Mouse (Mus musculus) retina, postnatal 1 day (tissue): ENCODE data around the gene Golim4.

ENCODE experiments used
- DNase-seq: peaks from one replicate; pipeline ENCODE4 v3.0.0-alpha.2; 2012

The Golim4 gene

DNA sequence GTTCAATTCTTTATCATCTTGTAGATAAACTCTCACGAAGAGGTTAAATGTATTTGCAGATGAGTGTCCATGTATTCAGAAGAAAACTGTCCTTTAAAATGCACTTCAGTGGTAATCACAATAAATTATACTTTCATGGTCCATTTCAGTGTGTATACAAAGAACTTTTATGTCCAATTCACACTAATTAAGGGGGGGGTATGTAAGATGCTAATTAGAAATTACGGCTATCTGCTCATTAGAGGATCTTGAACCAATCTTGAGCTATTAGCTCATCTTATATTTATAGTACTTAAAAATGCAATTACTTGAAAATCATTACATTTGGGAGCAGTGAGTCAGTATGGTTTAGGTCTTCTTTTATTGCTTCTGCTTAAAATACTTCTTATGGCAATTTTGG is 31.6 kb downstream of the Golim4 start:
- peak; percentile 66 for DNase-seq

DNA sequence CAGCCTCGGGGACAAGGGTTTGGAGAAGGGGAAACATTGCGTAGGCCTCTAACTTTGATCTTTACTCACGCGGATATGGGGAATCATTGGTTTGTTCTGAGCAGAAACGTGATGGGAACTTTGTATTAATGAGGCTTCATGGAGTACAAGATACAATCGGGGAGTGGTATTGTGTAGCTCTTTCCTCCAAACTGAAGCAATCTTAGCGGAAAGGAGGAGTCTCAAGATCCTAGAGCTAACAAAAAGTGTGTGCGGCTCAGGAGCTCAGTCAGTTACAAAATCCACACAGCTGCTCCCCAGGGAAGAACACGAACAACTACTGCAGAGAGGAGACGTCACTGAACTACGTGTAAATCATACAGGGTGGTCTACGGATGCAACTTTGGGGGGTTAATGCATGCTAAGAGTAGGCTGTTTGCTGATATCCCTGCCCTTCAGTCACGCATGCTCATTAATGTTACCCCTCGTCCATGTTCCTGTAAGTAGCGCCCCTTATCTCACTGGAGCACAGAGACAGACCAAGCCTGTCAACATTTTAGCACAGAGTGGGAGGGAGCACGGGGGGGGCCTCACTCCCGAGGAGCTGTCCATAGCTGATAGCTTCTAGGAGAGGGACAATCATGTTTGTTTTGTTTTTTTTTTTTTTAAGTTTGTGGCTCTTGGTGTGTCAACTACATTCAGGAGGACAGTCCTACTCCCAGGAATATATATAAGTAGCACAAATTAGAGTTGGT is 38.8 kb downstream of the Golim4 start:
- DNase-seq = no peak

DNA sequence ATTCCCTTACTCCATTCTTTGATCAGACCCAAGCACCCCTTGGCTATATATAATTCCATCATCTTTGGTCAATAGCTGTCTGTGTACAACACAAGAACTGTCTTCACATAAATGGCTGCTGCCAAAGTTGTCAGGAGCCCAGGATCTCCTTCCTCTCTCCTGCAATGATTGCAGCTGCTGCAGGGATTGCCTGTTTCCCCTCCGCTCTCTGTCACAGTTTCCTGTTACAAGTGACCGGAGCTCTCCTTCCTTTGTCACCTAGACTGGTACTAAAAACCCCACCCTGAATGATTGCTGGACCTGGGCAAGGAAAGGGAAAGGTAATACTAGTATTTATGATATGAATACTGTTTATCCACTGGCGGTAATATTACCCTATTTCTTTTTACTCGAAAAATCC is 44.0 kb downstream of the Golim4 start:
- no peak for DNase-seq

DNA sequence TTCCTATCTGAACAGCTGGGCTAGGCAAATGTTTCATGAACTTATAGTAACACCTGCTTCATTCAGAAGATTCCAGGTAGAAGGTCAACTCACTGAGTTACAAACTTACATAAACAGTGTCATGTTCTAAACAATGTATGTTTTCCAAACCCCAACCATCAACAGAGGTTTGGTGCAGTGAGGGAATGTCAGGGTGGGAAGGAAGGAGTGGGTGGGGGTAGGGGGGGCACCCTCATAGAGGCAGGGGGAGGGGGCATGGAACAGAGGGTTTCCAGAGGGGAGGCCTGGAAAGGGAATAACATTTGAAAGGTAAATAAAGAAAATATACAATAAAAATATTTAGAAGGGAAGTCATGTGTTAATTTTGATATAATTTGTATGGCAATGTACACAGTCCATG is 46.0 kb downstream of the Golim4 start:
- no peak for DNase-seq

DNA sequence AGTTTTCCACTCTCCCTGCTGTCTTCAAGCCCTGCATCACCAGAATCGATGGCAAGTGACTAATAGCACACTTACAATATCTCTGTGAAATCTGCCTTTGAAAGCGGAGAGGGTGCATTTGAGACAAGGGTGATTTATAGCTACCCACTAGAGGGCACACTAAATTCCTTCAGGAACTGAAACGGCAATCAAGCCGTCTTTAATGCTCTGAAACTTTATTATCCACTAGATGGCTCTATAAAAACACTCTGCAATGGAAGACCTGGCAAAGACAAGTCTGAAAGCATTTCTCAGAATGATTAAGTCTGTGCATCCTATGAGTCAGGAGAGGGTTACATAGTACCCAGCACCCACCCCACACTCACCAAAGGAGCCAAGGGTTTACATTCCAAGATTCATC is 46.5 kb downstream of the Golim4 start:
- peak; percentile 80 for DNase-seq

DNA sequence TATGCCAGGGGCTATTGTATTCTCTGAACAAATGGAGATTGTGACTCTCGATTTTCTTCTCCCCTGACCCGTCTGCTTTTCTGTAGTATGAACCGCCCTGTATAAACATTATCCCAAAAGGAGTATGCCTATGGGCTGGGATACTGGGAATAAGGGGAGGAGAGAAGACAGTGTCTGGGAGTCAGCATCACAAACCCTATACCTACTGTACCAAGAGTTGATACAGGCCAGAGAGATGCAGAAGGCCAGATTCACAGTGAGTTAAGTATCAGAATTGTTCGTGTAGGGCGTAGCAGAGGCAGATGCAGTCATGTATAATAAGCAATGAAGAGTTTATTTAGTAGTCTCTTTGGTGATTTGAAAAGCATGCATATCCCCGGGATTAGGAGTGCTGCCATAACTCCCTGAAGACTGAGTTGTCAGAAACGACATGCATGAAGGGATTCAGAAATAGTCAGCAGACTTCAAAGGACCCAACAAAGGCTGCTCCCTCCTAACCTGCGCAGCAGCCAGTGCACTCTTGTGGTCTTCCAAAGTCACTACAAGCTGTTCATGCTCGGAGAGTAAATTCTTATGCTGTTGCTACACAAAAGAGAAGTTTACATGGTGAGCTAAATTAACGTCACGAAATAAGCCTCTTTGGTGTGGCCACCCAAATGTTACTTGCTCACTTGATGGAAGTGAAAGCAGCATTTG is 54.7 kb downstream of the Golim4 start:
- DNase-seq = peak; percentile 13

DNA sequence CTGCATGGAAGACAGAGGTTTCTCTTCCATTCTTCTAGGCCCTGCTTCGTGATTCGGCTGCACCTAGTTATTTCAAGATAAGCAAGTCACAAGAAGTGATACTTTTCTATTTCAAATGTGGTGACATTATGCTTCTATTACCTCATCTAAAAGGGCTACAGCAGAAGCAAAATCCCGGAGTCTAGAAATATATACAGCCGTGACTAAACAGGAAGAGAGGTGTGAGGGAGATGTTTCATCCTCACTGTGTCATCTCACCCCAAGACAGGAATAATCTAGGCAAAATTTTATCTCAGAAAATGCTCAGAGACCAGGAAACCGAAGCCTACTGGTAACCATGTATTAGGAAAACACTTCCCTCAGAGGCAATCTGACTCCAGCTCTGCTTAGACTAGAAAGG is 61.7 kb downstream of the Golim4 start:
- DNase-seq = no peak

DNA sequence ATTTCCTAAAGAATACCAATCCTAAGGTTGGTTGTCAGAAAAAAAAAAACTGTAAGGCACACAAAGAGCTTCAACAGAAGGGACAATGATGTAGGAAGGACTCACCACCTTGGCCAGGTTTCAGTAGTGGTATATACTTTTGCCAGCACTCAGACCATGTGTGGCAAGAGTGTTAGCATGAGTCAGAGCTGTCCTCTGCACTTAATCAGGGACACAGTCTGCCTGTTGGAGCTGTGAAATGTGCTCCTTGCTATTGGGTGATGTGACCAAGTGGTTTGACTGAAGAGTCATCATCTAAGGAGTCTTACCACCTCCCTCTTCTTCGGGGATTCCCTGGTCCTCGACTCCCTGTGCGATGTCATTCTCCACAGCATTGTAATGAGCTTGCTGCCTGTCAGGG is 65.2 kb downstream of the Golim4 start:
- no peak for DNase-seq

DNA sequence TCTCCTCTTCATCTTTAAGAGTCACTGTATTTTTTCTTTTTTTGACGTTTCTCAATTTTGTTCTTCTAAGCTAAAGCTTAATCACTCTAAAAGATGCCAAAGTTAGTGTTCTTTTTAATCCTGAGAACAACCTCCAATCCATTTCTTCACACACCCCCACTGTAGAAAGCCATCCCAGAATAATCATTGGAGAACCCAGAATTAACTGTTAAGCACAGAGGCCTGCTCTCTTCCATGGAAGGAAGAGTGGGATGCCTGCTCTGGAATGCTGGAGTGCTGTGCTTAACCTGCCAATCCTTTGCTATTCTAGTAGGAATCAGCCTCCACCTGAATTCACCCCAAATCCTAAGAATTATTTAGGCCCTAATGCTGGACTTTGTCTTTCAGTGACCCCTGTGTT is 67.4 kb downstream of the Golim4 start:
- DNase-seq = no peak

DNA sequence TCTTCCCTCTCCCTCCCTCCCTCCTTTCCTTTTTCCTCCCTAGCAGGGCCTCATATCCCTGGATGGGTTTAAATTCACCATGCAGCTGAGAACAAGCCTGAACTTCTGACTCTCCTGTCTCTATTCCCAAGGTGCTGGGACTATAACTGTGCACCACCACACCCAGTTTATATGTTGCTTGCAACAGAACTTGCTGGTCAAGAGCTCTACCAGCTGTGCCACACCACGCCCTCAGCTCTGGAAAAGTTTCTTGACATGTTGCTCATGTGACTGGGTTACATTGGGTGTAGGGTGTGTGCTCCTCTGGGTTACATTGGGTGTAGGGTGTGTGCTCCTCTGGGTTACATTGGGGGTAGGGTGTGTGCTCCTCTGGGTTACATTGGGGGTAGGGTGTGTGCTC is 75.2 kb downstream of the Golim4 start:
- DNase-seq = no peak

DNA sequence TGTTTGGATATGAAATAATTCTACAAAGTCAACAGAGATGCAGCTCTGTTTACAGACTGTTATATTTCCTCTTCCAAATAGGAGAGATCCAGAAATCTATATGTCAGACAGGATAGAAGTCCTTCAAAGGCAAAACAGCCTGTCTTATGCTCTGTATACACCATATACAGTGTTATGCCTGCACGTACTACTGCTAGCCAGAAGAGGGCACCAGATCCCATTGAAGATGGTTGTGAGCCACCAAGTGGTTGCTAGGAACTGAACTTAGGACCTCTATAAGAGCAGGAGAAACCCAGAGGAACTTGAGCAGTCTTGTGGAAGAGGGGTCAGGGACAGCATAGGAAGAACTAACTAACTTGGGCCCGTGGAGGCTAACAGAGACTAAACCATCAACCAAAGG is 77.5 kb downstream of the Golim4 start:
- DNase-seq = no peak

DNA sequence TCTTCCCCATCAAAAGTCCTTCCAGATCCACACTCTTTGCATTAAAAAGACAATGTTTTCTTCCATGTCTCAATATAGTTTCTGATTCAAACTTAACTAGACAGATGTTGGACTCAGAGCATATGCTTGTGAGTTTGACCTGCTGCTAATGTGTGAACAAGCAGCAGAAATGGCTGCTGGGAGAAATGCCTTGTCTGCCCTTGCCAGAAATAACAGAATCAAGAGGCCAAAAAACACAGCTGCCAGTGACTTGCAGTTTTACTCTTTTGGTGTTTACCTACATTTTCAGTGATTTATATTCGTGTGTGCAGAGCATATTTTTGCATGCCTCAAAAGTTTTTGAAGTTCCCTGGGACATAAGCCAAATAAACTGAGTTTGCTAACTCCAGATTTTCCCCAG is 87.9 kb downstream of the Golim4 start:
- DNase-seq = no peak

DNA sequence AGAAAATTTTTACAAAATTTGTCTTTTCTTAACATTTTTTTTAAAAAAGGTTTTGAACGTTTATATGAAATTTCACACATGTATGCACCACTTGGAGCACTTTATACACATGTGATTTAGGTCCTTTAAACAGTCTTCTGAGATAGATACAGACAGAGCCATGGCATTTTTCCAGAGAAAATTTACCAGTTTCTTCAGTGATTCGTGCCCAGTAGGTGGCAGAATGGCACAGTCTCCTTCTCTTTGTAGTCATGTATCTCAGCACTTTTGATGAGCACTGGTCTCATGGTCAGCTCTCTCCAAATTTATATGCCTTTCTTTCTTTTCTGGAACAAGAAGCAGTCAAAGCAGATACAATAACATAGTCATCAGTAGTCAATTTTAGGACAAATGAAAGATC is 92.5 kb downstream of the Golim4 start:
- peak; percentile 16 for DNase-seq

DNA sequence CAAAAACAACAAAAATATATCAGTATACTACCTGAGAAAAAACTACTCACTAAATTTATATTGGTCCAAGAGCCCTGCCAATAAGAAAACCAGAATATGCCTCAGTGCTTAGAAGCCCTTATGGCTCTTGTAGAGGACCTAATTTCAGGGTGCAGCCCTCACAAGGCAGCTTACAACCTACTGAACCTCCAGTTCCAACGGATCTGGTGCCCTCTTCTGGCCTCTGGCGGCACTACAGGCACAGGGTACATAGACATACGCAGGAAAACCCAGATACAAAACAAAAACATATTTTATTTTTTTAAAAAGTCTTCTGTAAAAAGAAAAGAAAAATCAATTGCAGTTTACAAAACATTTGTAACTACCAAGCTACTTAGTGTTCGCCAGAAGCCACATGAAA is 95.1 kb downstream of the Golim4 start:
- peak; percentile 33 for DNase-seq

DNA sequence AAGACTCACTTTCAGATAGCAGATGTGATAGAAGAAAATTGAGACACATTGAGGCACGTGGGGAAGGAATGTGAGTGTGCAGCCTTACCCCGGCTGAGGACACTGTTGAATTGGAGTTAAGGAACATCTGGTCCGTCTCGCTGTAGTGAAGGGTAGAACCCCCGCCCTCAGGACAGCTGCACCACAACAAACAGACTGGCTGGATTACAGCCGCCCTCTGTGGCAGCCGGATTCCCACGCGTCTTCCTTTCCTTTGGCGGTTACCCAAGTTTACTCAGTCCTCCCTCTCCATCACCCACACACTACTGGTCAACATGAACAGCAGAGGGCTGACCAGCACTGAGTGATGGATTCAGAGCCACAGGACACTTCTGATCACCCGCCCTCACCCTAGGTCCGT is 96.0 kb downstream of the Golim4 start:
- no peak for DNase-seq

DNA sequence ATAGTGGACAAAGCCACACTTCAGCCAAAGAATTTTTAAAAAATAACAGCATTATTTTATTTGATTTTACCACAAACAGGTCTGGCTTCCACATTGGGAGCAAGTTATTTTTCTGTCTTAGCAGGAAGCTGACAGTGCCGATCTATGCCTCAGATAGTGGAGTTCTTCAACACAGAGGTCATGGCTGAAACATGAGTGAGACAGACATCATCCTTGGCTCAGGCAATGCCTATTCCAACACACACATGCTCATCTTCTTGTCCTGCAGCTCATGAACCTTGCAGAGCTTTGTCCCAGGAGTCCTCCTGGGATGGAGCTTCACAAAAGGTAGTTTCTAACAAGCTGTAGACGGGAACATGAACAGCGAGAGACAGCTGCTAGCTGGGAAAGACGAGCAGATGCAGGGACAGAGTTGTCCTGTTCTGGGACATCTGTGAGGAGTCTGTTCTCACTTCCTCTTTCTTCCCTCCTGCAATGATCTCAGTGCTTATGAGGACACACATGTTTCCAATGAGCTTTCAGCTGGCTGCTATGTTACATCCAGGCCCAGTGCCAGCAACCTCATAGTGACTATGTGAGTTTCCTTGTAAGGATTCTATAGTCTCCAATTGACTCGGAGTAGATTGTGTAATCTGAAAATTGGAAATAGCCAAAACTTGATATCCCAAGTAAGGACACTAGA is 121.3 kb downstream of the Golim4 start:
- DNase-seq = no peak

DNA sequence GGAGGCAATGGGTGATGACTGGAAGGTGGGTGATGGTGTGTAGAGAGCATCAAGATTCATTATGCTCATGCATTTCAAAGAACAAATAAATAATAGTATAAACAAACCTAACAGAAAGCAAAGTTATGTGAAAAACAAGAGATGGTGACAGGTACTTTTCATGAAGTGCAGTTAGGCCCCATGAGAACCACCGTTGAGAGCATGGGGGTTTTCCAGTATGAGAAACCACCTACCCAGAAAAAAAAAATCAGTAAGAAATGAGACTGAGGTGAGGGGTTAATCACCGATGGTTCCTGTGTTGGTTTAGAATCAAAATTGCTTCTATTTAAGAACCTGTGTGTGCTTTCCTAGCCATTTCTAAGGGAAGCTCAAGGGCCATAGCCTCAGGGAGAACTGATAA is 121.9 kb downstream of the Golim4 start:
- no peak for DNase-seq
